Mouse (Mus musculus) thymus, adult 2 months (tissue): ENCODE data around the gene Tyro3.

Source experiments
- CTCF ChIP-seq: fragments of 200-500 bp; IDR thresholded peaks from 2 replicates; pipeline ENCODE4 v1.5.1; 2012; ENCODE audit warnings: mild to moderate bottlenecking, control low read depth, low read length, moderate library complexity, borderline replicate concordance; ENCODE audit not compliant: control insufficient read depth, poor library complexity, insufficient read depth; ENCODE audit errors: extremely low read depth
- POLR2A ChIP-seq: fragments of 200-500 bp; IDR thresholded peaks from 2 replicates; pipeline ENCODE4 v1.6.1; 2012; ENCODE audit warnings: mild to moderate bottlenecking, low read length, control low read depth, moderate library complexity; ENCODE audit not compliant: control insufficient read depth, poor library complexity, insufficient read depth; ENCODE audit errors: extremely low read depth

DNA sequence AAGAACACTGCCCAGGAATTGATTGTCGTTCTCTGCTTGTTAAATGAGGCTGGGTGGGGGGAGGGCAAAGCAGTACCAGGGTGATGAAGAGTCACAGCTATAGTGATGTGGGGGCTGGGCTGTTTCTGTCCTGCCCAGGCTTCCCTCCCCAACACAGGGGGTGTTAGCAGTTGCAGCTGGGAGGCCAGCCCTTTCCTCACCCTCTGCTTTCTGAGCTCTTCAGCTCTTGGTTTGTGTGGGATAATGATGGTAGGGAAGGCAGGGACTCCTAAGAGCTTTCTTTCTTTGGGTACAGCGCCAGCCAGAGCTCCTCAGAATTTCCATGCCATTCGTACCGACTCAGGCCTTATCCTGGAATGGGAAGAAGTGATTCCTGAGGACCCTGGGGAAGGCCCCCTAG lies 10.9 kb downstream of the Tyro3 start:
- TF ChIP-seq CTCF, result no peak
- TF ChIP-seq POLR2A, result no peak
